Mouse (Mus musculus) granulocyte monocyte progenitor cell, adult 5-6 weeks (primary cell): ENCODE data around the gene Cish. TPM values are rescaled to one million over a fixed set of nuclear protein-coding genes. Genes with fewer than 3 reads are reported as not detected.
A peak's percentile ranks its signal among the peaks of the same experiment; 100 is the strongest.
"Not testable (repeated sequence)": the region's sequence is repeated elsewhere in the genome, so short reads cannot be mapped to it uniquely, and the experiment has no call there.

Experiments used
- ATAC-seq: replicated peaks from 2 replicates; pipeline ENCODE4 v1.8.0; 2016; ENCODE audit warnings: mild to moderate bottlenecking, moderate TSS enrichment, inconsistent platforms; ENCODE audit not compliant: poor library complexity, severe bottlenecking
- total RNA-seq, 2 experiments: library from RNA; stranded (forward) in 1 of 2; stranded (reverse) in 1 of 2; fragments of 200-712, 200-1000 nt in 1 of 2; fragments of >200 nt in 1 of 2; fragmentation: Nextera tagmentation in 1 of 2; gene quantifications; 2 replicates each; pipeline ENCODE4 v1.2.3; 2014 to 2017

Cish gene
- total RNA-seq, 2 experiments from 2014 or later, result 0.24 to 0.36 TPM

DNA sequence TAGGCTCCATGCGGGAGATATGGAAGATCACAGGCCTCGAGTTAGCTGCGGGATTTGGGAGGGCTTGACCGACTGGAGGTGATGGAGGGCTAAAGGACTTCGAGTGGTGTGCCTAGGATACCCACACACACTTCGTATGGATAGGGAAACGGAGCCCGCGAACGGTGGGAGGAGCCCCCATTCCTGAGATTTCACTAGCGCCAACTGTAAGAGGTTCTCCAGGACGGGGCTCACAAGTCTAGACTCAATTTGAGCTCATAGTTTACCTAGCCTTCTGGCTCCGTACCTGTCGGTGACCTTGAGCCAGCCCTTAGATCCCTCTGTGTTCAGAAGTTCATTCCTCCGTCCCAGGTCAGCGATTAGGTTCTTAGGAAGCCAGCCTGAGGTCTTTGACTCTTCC is 1.2 kb downstream of the Cish start:
- ATAC-seq, result no peak

GRCm38 (mm10) chr9:107297658-107298057 is 1.8 kb downstream of the Cish start:
- no peak for ATAC-seq

DNA sequence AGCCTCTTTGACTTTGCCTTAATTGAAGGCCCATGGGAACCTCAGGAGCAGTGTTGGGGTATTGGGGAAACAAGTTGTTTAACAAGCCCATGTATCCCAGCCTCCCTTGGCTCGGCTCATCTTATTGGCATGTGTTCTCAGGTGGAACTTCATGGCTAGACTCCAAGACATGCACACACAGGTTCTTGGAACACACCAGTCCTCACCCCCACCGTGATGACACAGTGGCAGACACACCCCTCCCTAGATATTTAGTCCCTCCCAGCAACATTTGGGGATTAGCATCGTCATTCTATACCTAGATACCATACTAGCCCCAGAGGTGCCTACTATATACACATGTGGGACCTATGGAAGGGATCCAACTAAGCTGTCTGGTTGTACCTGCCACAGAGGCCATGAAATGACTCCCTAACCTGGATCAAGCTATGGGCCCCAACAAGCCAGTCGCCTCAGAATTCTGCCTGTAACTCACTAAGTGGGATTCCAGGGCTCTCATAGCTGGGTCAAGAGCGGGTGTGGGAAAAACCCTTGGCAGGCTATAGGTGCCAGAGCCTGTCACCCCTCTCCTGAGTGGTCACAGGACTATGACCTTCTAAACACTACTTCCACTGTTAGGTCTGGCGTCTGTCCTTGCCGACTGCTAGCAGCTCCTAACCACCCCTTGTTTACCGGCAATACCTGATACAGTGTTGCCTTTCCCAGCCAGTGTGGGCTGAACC is 2.4 kb downstream of the Cish start:
- ATAC-seq, result no peak

DNA sequence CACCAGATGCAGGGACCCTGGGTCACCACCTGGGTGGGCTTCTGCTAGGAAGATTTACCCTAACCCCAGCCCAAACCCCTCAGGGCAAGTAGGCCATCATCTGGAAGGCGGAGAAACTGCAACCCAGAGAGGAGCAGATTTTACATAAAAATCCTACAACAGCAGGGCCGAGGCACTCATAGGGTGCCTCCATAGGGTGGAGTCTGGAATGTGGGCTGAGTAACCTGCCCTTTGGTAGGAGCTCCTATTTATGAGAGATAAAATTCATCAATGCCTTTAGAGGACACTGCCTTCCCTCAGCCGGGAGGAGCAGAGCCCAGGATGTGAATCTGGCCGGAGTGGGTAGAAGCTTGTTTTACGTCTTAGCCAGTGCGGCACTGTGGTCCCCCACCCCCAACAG is 3.0 kb downstream of the Cish start:
- ATAC-seq, result no peak

DNA sequence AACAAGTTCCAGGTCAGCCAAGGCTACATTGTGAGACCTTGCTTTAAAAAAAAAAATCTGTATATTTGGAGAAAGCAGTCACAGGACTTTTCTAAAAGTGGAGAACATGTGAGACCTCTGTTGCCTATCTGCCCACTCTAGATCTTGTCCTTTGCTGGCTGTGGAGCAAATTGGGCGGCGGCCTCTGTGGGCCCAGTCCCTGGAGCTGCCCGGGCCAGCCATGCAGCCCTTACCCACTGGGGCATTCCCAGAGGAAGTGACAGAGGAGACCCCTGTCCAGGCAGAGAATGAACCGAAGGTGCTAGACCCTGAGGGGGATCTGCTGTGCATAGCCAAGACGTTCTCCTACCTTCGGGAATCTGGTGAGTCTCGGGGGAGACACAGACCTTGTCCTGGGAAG is 4.0 kb downstream of the Cish start:
- no peak for ATAC-seq

DNA sequence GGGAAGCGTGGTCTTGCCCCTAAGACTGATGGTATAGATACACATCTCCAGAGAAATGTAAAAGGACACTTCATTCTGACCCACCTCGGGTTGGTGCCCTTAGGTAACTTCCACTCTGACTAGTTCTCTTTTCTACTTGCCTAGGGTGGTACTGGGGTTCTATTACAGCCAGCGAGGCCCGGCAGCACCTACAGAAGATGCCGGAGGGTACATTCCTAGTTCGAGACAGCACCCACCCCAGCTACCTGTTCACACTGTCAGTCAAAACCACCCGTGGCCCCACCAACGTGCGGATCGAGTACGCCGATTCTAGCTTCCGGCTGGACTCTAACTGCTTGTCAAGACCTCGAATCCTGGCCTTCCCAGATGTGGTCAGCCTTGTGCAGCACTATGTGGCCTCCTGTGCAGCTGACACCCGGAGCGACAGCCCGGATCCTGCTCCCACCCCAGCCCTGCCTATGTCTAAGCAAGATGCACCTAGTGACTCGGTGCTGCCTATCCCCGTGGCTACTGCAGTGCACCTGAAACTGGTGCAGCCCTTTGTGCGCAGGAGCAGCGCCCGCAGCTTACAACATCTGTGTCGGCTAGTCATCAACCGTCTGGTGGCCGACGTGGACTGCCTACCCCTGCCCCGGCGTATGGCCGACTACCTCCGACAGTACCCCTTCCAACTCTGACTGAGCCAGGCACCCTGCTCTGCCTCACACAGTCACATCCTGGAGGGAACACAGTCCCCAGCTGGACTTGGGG is 4.6 kb downstream of the Cish start:
- ATAC-seq, result no peak

GRCm38 (mm10) chr9:107301554-107302331 is 5.9 kb downstream of the Cish start:
- no peak for ATAC-seq

- no peak for ATAC-seq
Observed at GRCm38 (mm10) chr9:107302592-107302991, 6.8 kb downstream of the Cish start.

DNA sequence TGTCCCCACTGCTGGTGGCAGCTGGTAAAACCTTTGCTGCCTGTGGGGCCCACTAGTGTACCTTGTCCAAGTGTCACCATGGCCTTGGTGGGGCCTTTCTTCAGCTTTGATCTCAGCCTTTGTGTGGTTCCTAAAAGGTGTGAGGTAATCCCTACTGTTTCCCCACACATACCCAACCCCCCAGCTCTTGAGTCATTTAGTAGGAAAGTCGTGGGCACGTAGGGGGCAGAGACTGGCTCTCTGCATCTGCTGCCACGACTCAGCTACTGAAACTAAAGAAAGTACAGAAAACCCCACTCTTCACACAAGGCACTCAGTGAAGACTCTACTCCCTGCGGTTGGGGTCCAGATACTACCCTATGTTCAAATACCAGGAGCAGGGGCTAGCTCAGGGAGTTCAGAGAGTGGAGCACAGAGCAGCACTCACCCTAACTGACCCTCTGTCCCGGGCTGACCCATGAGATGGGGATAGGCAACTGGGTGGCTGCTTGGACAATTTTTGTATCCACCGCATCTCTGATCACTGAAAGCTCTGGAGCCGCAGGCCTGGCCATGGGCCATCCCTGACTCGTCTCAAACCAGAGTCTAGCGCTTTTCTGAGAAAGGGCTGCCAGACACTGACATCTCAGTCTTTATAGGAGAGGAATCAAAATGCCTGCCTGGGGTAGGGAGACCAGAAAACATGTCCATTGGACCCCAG is 7.4 kb downstream of the Cish start:
- peak; percentile 58 for ATAC-seq

GRCm38 (mm10) chr9:107303900-107304299 is 8.1 kb downstream of the Cish start:
- no peak for ATAC-seq

GRCm38 (mm10) chr9:107304383-107304782 is 8.6 kb downstream of the Cish start:
- ATAC-seq, result no peak

DNA sequence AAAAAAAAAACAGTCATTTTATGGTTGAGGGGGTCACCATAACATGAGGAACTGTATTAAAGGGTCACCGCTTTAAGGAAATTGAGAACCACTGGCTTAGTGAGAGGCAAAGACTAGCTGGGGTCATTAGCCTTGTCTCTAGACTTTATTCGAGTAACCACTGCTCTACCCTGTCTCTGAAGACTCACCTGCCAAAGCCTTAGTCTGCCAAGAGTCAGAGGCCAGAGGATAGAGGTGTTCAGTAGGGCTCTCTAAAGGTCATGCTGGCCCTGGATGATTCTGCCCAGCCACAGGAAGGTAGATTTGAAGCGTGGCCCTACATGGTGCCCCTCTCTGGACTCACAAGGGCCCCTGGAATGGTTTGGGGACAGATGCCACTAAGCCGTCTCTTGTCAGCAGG is 9.2 kb downstream of the Cish start:
- ATAC-seq, result no peak

DNA sequence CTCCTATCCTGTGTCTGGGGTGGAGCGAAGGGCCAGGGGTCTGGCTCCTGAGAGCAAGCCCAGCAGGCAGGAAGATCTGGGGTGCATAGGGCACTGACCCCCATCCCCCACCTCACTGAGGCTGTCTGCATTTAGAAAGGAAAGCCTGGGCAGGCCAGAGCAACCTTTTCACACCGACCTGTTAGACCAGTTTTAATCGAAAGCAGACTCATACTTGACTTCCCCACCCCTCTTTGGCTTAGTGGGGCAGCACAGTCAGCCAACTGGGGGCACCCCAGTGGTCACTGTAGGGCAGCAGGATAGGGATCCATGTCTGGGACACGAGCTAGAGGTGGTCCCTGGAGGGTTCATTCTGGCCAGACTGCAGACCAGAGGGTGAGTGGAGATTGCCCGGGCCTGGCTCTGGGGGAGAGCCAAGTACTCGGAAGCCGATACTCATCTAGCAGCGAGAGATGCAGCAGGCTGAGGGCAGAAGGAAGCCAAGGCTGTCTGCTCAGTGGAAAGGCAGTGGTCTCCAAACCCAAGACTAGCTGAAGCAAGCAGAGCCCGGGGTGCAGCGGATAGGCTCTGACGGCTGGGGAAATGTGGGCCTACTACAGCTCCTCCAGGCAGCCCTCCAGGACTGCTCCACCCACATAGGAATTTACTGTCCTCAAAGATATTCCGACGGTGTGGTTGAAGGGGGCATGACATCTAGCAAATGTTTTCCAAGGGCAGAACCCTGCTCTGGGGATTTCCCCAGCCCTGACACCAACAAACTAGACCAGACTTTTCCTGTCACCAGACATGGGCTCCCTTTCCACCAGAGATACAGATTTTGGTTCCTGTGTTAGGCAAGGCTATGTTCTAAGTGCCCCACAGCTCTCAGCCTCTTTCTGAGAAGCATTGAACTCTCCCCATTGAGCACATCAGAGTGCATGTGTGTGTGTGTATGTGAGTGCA is 10.0 kb downstream of the Cish start:
- peak; percentile 45 for ATAC-seq

DNA sequence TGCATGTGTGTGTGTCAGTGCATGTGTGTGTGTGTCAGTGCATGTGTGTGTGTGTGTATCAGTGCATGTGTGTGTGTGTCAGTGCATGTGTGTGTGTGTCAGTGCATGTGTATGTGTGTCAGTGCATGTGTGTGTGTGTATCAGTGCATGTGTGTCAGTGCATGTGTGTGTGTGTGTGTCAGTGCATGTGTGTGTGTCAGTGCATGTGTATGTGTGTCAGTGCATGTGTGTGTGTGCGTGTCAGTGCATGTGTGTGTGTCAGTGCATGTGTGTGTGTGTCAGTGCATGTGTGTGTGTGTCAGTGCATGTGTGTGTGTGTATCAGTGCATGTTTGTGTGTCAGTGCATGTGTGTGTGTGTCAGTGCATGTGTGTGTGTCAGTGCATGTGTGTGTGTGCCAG is 10.8 kb downstream of the Cish start:
- ATAC-seq, result not testable (repeated sequence)

DNA sequence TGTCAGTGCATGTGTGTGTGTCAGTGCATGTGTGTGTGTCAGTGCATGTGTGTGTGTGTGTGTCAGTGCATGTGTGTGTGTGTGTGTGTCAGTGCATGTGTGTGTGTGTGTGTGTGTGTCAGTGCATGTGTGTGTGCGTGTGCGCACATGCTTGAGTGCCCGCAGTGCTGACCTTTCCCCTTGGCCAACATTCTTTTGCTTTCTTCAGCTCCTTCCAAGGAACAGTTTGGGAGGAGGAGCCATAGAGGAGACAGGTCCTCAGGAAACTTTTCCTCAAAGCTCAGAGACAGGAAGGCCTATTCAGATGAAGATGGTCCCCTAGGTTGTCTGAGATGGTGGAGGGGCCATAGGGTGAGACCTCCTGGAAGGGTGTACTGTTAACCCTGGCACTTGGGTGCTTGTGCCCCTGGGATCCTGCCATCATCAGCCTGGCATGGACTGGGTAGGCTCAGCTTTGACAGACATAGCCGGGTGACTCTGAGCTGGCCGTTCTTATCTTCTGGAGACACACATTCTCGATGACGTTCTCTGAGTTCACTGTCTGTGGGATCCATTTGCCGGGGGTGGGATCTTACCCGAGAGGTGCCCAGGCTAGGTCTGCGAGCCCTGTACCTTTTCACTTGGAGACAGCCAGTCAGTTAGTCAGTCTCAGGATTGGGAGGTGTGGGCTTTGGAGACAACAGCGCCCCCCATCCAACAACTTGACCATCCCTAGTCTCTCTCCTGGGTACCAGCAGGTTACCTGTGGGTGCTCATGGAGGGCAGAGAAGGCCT is 11.5 kb downstream of the Cish start:
- ATAC-seq, result no peak

GRCm38 (mm10) chr9:107307886-107308285 is 12.1 kb downstream of the Cish start:
- ATAC-seq, result no peak

- no peak for ATAC-seq
Observed at GRCm38 (mm10) chr9:107308346-107309000, 12.6 kb downstream of the Cish start.

- ATAC-seq, result no peak
Observed at GRCm38 (mm10) chr9:107309171-107309570, 13.3 kb downstream of the Cish start.
